Mouse (Mus musculus) frontal cortex, postnatal 25 days (tissue): Measurements from ENCODE around the gene Slco4a1.
A peak's percentile ranks its signal among the peaks of the same experiment; 100 is the strongest.

ENCODE experiments used
- DNase-seq, 2 experiments: peaks; one replicate each; pipeline ENCODE4 v3.0.0; 2022; ENCODE audit warnings: low spot score in 2 of 2

The Slco4a1 gene

DNA sequence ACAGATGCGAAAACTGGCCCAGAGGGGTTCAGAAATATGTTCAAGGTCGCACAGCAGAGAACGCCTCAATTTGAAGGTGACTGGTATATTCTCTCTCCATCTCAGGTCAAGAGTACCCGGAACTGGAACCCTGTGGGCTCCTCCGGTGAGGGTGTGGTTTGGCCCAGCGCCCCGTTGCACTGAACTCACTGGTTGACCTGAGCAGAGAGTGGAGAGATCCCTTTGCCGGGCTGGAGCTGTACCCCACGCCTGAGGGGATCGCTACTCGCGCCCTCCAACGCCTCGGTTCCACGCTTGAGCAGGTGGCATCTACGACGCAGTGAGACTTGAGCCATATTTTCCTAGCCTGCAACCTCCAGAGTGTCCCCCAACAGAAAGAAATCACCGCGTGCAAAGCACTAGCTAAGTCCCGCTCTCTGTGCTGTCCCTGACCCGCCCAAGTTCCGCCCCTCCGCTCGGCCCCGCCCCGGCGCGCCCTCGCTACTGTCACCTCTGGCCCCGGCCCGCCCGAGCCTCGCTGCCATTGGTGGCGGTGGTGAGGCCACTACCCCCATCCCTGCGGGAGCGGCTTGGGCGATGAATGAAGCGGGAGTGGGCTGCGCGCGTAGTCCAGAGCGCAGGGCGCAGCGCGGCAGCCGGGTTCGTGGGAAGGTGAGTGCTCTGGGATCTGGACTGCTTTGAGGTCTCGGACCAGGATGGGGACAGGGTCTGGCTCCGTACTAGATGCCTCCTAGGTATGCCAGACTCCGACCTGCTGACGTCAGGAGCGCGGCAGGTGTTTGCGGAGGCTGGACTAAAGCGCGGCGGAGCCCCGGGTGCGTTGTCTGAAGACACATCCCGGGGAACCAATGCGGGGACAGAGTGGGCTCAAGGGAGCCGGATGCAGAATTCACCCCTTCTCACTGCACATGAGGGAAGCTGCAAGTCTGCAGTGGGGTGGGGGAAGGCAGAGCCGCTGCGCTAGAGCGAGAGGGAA lies at the start of gene Slco4a1:
Gene Slco4a1, plus strand, starts transcription at position 523 of the 976 bp plus-strand sequence.
- DNase-seq: peak; percentile 28 to 55

GRCm38 (mm10) chr2:180408410-180408809 lies 47.6 kb upstream of the Slco4a1 start:
- DNase-seq: no peak

- no peak for DNase-seq
Observed at GRCm38 (mm10) chr2:180410432-180410831, 45.6 kb upstream of the Slco4a1 start.

DNA sequence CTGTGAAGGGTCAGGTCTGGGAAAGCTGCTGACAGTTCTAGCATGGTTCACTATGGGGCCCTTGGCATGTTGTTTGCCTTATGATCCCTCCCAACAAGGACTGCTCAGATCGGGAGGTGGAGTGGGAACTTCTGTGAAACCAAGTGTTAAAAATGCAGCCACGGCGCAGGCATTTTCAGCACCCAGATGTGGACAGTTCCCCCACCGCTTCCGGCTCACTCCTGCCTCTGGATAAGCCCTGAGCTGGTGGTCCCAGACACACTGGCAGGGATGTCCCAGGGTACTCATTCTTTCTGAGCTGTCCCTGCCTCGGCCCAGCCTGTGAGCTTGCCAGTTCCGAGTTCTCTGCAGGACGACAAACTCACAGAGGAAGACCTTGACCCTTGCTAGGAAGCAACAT lies 45.0 kb upstream of the Slco4a1 start:
- no peak for DNase-seq

GRCm38 (mm10) chr2:180415627-180416026 lies 40.4 kb upstream of the Slco4a1 start:
- no peak for DNase-seq

DNA sequence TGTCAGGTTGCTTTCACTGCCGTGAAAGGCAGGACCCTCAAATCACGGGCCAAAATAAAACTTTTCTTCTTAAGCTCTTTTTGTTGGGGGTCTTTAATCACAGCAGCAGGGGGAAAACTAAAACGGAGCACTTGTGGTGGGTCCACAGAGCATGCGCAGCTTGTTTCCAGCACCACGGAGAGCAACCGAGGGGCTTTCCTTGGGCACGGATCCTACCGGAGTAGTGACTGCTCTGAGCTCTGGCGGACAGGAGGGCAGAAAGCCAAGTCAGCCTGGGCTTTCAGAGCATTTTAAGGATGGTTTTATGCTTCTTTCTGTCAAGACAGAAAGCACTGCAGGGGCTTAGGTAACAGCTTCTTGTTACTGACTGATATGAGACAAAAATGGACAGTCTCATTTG lies 38.3 kb upstream of the Slco4a1 start:
- no peak for DNase-seq

DNA sequence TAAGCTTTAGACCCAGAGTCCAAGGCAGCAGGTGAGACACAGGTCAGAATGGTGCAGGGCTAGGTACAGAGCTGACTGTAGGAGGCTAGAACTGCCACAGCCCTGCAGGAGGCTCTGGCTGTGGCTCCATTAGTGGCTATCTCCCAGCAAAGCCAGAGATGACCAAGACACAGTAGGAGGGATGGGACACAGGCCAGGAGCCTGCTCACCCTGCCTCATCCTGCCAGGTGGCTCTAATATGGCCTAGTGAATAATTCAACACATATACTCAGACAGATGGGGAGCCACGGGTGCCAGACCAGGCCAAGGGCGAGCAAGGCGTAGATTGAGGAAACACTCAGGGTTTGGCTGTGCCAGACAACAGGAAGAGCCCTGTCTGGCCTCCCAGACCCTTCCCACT lies 35.4 kb upstream of the Slco4a1 start:
- no peak for DNase-seq

DNA sequence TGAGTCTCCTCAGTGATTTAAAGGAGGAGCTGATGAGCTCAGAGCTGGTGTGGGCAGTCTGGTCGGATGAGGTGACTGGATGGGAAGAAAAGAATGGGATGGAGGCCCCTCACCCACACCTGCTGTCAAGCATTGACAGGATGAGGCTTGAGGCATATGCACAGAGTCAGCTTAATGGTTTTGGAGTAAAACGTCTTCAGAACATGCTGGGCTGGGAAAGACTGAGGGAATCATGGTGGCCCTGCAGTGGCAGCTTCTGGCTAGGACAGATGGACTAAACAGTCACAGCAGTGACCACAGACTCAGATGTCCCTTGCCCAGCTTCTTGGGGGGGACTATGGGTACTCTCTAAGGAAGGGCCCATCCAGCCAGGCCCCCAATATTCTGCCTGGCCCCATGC lies 30.9 kb upstream of the Slco4a1 start:
- DNase-seq: no peak

- DNase-seq: peak; percentile 11 to 22
Observed at GRCm38 (mm10) chr2:180427073-180427472, 29.0 kb upstream of the Slco4a1 start.

DNA sequence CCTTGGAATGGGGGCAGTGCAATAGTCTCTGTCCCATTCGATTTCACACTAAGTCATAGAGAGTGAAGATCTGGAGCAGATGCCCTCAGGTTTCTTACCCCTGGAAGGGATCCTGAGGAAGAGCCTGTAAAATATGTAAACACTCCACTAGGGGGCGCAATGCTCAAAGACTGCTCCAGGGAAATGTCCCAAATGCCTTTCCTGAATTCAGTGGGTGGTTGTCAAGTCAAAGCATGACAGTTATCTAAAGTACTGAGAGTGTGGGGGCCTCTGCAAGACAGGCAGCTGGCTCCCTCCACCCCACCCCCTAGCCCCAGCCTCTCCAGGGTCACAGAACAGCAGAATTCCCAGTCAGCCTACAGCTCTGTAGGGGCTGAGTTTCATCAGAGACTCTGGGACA lies 27.7 kb upstream of the Slco4a1 start:
- DNase-seq: no peak

DNA sequence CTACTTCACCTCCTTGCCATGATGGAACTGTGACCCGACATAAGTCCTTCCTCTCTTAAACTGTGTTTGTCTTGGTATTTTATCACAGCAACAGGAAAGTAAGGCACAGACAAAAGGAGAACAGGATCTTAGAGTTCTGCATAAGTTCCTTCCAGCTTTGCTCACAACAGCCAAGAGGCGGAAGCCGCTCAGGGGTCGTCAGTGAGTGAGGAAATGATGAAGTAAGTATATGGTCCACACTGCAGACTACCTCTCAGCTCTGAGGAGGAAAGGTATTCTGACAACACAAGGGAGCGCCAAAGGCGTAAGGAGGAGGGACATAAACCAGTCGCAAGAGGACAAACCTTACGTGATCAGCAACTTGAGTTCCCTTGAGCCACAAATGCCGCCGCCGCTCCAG lies 25.4 kb upstream of the Slco4a1 start:
- DNase-seq: no peak

GRCm38 (mm10) chr2:180432042-180432668 lies 23.9 kb upstream of the Slco4a1 start:
- DNase-seq: peak; percentile 86 to 91

DNA sequence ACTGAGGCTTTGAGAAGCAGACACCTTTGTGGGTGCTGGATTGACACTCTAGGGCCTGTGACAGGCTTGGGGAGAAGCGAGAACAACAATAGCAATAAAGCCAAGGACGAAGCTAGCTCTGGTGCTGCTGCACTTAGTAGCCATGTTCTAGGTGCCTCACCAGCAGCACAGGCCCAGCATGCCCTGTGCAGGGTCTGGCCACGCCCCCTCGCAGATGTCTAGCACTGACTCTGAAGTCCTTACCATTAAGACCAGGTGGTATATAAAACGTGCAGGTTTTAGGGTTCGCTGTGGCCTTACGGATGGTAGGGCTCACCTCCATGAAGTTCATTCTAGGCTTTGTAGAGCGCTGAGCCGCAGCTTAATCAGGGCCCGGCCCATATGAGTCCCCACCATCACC lies 23.3 kb upstream of the Slco4a1 start:
- no peak for DNase-seq

DNA sequence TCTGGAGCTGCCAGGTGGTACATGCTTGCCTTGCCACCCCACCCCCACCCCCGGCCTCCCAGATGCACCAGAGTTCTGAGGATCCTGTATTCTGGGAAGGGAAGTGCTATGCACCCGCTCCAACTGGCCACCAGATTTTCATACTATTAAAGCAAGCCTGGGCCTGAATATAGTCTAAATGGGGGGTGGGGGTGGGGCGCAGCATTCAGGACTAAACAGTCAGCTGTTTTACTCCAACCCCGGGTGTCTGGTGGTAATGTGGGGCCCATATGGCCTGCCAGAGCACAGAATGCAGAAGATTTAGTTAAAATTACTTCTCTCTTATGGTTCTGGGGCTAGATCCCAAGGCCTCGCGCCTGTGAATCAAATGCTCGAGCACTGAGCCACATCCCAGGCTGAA lies 22.7 kb upstream of the Slco4a1 start:
- DNase-seq: no peak

GRCm38 (mm10) chr2:180435341-180435926 lies 20.6 kb upstream of the Slco4a1 start:
- DNase-seq: no peak

DNA sequence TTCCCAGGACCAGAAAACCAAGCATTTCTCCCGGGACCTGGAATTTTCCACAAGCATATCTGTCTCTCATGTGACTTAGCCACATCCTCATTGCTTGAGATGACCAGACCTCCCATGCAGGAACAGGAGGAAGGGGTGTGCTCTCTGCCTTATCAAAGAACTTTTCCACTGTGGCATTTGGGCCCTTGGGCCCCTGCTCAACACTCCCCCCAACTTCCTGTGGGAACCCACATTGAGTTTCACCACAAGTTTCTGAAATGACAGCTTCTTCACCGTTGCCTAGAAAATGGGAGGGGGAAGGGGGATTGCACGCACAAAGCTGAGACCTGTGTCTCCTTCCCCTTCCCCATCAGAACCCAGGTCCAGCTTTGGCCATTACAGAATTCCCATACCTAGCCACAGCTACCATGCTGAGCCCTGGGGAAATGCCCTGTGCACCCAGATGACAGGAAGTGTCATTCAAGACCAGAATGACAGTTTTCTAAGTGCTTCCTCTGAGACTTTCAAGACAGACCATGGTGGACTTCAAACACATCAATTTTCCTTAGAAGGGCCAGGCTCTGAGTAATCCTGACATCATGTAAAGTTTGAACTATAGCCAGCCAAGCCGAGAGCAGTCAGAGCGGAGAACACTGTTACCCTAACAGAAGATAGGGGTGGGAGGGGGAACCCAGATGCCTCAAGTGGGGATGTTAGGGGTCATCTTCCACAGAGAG lies 18.7 kb upstream of the Slco4a1 start:
- no peak for DNase-seq

- no peak for DNase-seq
Observed at GRCm38 (mm10) chr2:180439791-180440190, 16.3 kb upstream of the Slco4a1 start.

- DNase-seq: no peak
Observed at GRCm38 (mm10) chr2:180440596-180441332, 15.3 kb upstream of the Slco4a1 start.

- DNase-seq: no peak
Observed at GRCm38 (mm10) chr2:180442061-180442460, 14.0 kb upstream of the Slco4a1 start.

DNA sequence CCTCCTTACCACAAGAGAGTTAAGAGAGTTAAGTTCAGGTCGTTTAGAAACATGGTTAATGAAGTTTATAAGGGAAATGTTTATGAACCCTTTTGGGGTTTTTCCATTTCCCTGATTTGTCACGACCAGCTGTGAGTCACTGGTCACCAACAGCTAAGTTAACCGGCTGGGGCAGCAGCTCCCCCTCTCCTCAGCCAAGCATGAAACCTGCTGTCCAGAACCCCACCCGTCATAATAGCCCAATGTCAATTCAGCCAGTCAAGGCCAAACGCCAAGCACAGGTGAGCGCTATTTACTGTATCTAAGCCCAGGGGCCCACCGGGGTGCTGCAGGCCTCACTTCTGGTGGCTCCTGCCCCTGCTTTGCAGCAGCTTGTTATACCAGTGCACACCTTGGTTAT lies 12.2 kb upstream of the Slco4a1 start:
- DNase-seq: no peak
